Mouse (Mus musculus) limb, embryonic 11.5 days (tissue): Measurements from ENCODE around the gene Purb. TPM values are rescaled to one million over a fixed set of nuclear protein-coding genes. Genes with fewer than 3 reads are reported as not detected.

Experiments used
- ATAC-seq: fragments of 200-750 bp; cut with Nextera tagmentation; 2 replicates; pipeline ENCODE4 v1.8.0; 2017; ENCODE audit warnings: low read depth; ENCODE audit not compliant: insufficient number of reproducible peaks, low FRiP score, low TSS enrichment
- DNase-seq: peaks from one replicate; pipeline ENCODE4 v3.0.0-alpha.2; 2015; ENCODE audit warnings: low spot score
- H3K27ac ChIP-seq: fragments of 300-500 bp; sonication (generic); replicated peaks from 2 replicates; pipeline ENCODE4 v1.5.1; 2014; ENCODE audit warnings: low read depth, mild to moderate bottlenecking, low read length
- H3K27me3 ChIP-seq: fragments of 300-500 bp; sonication (generic); 2 replicates; pipeline ENCODE4 v1.6.1; 2014; ENCODE audit warnings: mild to moderate bottlenecking, low read length, mixed read lengths; ENCODE audit not compliant: control insufficient read depth, insufficient read depth
- H3K36me3 ChIP-seq: fragments of 300-500 bp; sonication (generic); 2 replicates; pipeline ENCODE4 v1.6.1; 2014; ENCODE audit warnings: mild to moderate bottlenecking, low read length, moderate library complexity, mixed read lengths; ENCODE audit not compliant: control insufficient read depth, insufficient read depth
- H3K4me1 ChIP-seq: fragments of 300-500 bp; sonication (generic); 2 replicates; pipeline ENCODE4 v1.6.1; 2014; ENCODE audit warnings: low read length, mixed read lengths; ENCODE audit not compliant: control insufficient read depth, insufficient read depth
- H3K4me2 ChIP-seq: fragments of 300-500 bp; sonication (generic); 2 replicates; pipeline ENCODE4 v1.6.1; 2014; ENCODE audit warnings: low read depth, mild to moderate bottlenecking, moderate library complexity; ENCODE audit not compliant: severe bottlenecking
- H3K4me3 ChIP-seq: fragments of 300-500 bp; sonication (generic); 2 replicates; pipeline ENCODE4 v1.5.1; 2014; ENCODE audit warnings: low read depth, low read length
- H3K9ac ChIP-seq: fragments of 300-500 bp; sonication (generic); 2 replicates; pipeline ENCODE4 v1.6.1; 2014; ENCODE audit warnings: mild to moderate bottlenecking, low read length
- H3K9me3 ChIP-seq: fragments of 300-500 bp; sonication (generic); 2 replicates; pipeline ENCODE4 v1.6.1; 2016; ENCODE audit warnings: low read length; ENCODE audit not compliant: control insufficient read depth
- WGBS: fragments of 180-500 bp; shearing (Covaris S2); extraction: QIAGEN DNeasy Blood & Tissue Kit; methylation state at CpG from one replicate; pipeline ENCODE4 v1.1.7; 2014; 5-methylcytosine and 5-hydroxymethylcytosine counted together
- polyA plus RNA-seq: library from polyadenylated mRNA; unstranded; fragments of >200 nt; fragmentation: Nextera tagmentation; extraction: Ambion mirVana; gene quantifications from 2 replicates; pipeline ENCODE4 v1.2.1, GENCODE M21; 2014

Purb gene
- polyA plus RNA-seq, 1 experiment from 2014 or later, result 16.4 TPM

DNA sequence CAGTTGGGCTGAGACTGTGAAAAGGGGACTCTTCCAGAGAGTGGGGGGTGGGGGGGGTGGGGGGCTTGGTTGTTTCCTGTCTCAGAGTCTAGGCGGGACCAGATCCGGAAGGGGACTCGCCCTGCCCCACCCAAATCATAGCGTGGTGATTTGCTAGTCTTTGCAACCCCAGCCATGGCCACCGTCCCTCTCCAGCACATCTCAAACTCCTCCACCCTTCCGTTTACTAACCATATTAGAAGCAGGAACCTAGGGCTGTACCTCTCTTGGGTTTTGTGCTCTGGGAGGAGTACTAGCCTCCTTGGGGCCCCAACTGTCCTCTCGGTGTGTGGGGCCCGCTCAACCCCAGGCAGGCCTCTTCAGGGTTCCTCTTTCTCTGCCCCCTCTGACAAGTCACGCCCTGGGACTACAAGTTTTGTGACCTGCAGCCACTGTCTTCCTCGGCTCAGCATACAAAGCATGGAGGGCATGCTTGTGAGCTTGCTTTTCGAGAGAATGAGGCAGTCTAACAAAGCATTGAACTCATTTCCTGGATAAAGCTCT, 43.8 kb upstream of the Purb start:
- peaks cover 2% of the 10 kb centered on the region; the same call in 1 of the 2 replicates for H3K36me3 ChIP-seq
- H3K9me3 ChIP-seq, result no peaks in the 10 kb centered on the region
- H3K27ac ChIP-seq, result no peak overlapping the region
- H3K9ac ChIP-seq, result no peak overlapping the region
- no peaks in the 10 kb centered on the region for H3K4me1 ChIP-seq
- ATAC-seq, result no peak
- H3K4me3 ChIP-seq, result no peak overlapping the region
- no peaks in the 10 kb centered on the region for H3K27me3 ChIP-seq
- 82% methylated on average over 11 of the region's 11 CpGs for WGBS
- no peak for DNase-seq
- no peak overlapping the region for H3K4me2 ChIP-seq

DNA sequence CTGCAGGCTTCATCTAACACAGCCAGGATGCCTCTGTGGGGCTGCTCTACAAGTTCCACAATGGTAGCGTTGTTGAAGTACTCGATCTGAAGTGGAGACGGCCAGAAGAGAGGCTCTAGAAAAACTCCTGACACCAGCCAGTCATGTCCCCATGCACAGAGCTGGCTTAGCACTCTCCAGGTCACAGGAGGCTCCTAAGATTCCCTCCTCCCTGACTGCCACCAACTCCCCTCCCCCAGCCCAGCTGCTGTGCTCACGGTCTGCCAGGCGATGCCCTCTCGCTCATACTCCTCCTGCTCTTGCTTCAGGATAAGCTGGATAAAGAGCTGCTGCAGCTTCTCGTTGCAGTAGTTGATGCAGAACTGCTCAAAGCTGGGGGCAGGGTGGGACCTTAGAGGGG, 39.1 kb upstream of the Purb start:
- Histone ChIP-seq H3K36me3 (no peaks in the 10 kb centered on the region), H3K9ac (no peak overlapping the region), H3K4me2 (no peak overlapping the region), H3K27me3 (no peaks in the 10 kb centered on the region), H3K4me3 (no peak overlapping the region), H3K4me1 (no peaks in the 10 kb centered on the region), H3K27ac (no peak overlapping the region), H3K9me3 (no peaks in the 10 kb centered on the region)
- DNase-seq, result no peak
- 53% methylated on average over 7 of the region's 7 CpGs for WGBS
- ATAC-seq, result no peak

DNA sequence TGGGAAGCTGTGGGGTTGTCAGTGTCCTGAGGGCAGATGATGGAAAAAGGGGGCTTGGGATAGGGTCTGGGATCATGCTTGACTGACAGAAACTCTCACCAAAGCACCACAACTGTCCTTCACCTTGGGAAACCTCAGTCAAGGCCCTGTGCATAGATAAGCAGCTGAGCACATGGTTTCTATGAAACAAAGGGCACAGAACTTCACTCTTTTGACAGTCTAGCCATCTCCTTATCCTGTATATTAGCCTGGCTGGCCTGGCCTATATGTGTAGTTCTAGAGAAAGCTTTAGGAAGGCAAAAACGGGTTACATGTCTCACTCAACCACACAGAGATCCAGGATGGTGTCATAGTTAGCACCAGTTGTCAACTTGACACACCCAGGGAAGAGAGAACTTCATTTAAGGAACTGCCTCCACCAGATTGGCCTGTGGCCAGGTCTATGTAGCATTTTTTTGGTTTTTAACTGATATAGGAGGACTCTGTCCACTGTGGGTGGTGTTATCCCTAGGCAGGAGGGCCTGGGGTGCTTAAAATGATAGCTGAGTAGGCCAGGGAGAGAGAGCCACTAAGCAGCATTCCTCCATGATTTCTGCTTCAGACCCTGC, 32.7 kb upstream of the Purb start:
- 51% methylated on average over 1 of the region's 1 CpGs for WGBS
- DNase-seq (no peak), ATAC-seq (no peak)
- Histone ChIP-seq H3K9ac (no peak overlapping the region), H3K9me3 (no peaks in the 10 kb centered on the region), H3K27ac (no peak overlapping the region), H3K4me3 (no peak overlapping the region), H3K27me3 (no peaks in the 10 kb centered on the region), H3K4me1 (no peaks in the 10 kb centered on the region), H3K4me2 (no peak overlapping the region), H3K36me3 (no peaks in the 10 kb centered on the region)

DNA sequence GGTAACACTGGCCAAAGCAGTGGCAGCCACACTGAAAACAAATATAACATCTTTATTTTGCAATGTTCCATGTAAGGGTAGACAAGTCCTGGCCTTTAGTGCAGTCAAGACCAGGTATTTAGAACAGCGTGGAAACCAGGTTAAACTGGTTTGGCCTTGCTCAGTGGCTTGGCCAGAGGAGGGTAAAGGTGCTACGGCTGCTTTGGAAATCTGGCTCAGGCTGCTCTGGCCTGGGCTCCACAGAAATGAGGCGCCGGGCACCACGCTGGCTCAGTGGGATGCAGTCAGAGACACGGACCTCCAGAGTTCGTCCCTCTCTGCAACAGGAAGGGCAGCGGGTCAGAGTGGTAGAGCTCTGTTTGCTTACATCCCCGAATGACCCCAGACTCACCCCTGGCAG, 30.8 kb upstream of the Purb start:
- WGBS, result 82% methylated on average over 9 of the region's 9 CpGs
- no peak overlapping the region for H3K9ac ChIP-seq
- no peaks in the 10 kb centered on the region for H3K36me3 ChIP-seq
- no peaks in the 10 kb centered on the region for H3K9me3 ChIP-seq
- H3K4me3 ChIP-seq, result no peak overlapping the region
- ATAC-seq (no peak), DNase-seq (no peak)
- no peaks in the 10 kb centered on the region for H3K4me1 ChIP-seq
- H3K4me2 ChIP-seq, result no peak overlapping the region
- no peaks in the 10 kb centered on the region for H3K27me3 ChIP-seq
- H3K27ac ChIP-seq, result no peak overlapping the region

DNA sequence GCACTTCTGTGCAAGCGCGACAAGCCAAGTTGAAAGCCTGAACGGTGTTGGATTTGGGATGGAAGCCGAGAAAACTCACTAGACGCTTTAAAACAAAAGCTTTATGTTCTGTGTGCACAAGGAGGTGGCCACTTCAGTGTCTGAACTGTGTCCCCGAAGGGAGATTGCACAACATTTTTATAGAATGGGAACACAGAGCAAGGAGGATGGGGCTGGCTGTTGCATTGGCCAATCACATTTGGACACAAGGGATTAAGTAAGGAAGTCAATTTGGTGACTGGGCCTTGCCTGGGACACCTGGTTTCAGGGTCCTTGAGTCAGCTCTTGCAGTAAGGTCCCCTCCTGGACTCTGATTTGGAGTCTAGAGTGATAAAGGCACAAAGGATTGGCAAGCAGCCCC, 29.0 kb upstream of the Purb start:
- no peak overlapping the region for H3K4me3 ChIP-seq
- no peaks in the 10 kb centered on the region for H3K27me3 ChIP-seq
- no peaks in the 10 kb centered on the region for H3K9me3 ChIP-seq
- ATAC-seq (no peak), DNase-seq (no peak)
- WGBS, result 83% methylated on average over 6 of the region's 6 CpGs
- no peaks in the 10 kb centered on the region for H3K36me3 ChIP-seq
- H3K4me2 ChIP-seq, result no peak overlapping the region
- H3K4me1 ChIP-seq, result no peaks in the 10 kb centered on the region
- no peak overlapping the region for H3K27ac ChIP-seq
- H3K9ac ChIP-seq, result no peak overlapping the region

DNA sequence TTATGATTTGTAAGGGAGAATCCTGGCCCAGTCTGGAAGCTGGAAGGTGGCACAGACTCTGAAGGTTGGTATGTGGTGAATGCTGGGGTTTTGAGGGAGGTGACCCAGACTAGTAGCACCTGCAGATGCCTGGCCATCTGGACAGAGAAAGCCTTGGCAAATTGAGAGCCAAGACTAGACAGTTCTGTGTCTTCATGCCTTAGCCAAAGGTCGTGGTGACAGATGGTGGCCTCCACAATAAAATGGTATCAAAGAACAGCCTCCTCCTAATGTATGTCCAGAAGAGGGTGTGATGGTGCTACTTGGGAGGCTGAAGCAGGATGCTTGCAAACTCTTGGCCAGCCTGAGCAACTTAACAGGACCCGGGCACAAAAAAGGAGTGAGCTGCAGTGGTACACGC, 28.5 kb upstream of the Purb start:
- 78% methylated on average over 3 of the region's 3 CpGs for WGBS
- Histone ChIP-seq H3K9me3 (no peaks in the 10 kb centered on the region), H3K4me3 (no peak overlapping the region), H3K4me1 (no peaks in the 10 kb centered on the region), H3K36me3 (no peaks in the 10 kb centered on the region), H3K4me2 (no peak overlapping the region), H3K9ac (no peak overlapping the region), H3K27ac (no peak overlapping the region), H3K27me3 (no peaks in the 10 kb centered on the region)
- DNase-seq (no peak), ATAC-seq (no peak)

DNA sequence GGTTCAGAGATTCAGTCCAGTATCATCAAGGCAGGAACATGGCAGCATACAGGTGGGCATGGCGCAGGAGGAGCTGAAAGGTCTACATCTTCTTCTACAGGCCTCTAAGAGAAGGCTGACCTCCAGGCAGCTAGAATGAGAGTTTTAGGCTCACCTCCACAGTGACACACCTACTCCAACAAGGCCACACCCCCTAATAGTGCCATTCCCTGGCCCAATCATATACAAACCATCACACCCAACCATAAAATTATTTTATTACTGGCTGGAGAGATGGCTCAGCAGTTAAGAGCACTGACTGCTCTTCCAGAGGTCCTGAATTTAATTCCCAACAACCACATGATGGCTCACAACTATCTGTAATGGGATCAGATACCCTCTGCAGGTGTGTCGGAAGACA, 26.8 kb upstream of the Purb start:
- no peak overlapping the region for H3K4me3 ChIP-seq
- no peaks in the 10 kb centered on the region for H3K9me3 ChIP-seq
- 96% methylated on average over 2 of the region's 2 CpGs for WGBS
- H3K9ac ChIP-seq, result no peak overlapping the region
- DNase-seq (no peak), ATAC-seq (no peak)
- no peaks in the 10 kb centered on the region for H3K27me3 ChIP-seq
- no peaks in the 10 kb centered on the region for H3K4me1 ChIP-seq
- H3K4me2 ChIP-seq, result no peak overlapping the region
- H3K36me3 ChIP-seq, result no peaks in the 10 kb centered on the region
- H3K27ac ChIP-seq, result no peak overlapping the region

DNA sequence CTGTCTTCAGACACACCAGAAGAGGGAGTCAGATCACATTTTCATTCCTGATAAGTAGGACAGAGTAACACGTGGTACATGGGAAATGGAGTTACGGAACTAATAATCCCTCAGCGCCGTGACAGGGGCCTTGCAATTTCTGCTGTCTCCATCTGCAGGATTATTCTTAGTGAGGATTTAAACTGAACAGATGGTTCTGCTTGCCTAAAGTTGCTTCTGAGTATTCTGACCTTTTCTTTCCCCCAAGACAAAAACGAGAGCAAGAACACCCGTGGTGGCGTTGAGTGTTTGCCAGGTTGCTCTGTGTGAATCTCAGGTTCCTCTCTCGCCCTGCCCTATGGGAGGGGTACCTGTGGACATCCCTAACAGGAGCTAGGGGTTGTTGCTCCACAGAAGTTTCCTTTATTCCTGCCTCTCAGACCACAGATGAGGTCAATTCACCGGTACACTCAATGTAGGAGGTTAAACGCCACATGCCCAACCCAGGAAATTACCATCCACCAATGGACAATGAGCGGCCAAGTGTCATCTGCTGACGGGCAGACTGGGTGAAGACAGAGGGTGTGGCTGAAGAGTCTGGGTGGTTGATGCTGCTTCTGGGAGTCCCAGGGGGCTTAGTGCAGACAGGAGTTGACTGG, 21.7 kb upstream of the Purb start:
- Histone ChIP-seq H3K4me3 (no peak overlapping the region), H3K27ac (no peak overlapping the region), H3K4me2 (no peak overlapping the region), H3K4me1 (no peaks in the 10 kb centered on the region), H3K36me3 (no peaks in the 10 kb centered on the region), H3K27me3 (no peaks in the 10 kb centered on the region), H3K9me3 (no peaks in the 10 kb centered on the region), H3K9ac (no peak overlapping the region)
- DNase-seq (no peak), ATAC-seq (no peak)
- WGBS, result 87% methylated on average over 12 of the region's 12 CpGs
